Mouse (Mus musculus) myocyte (in vitro differentiated cells): ENCODE measurements around the gene Abca14. TPM values are rescaled to one million over a fixed set of nuclear protein-coding genes. Genes with fewer than 3 reads are reported as not detected.

Source experiments
- H3K27me3 ChIP-seq: one replicate; pipeline ENCODE4 v1.6.1; 2011; ENCODE audit not compliant: control insufficient read depth, insufficient read depth, insufficient read length
- H3K36me3 ChIP-seq: one replicate; pipeline ENCODE4 v1.6.1; 2011; ENCODE audit not compliant: control insufficient read depth, insufficient read depth
- H3K4me2 ChIP-seq: one replicate; pipeline ENCODE4 v1.6.1; 2011; ENCODE audit warnings: low read depth, control low read depth
- H3K4me3 ChIP-seq: one replicate; pipeline ENCODE4 v1.5.1; 2011; ENCODE audit warnings: mild to moderate bottlenecking, control low read depth, moderate library complexity
- H3K79me2 ChIP-seq: one replicate; pipeline ENCODE4 v1.6.1; 2011; ENCODE audit not compliant: control insufficient read depth, insufficient read depth
- H3ac ChIP-seq: one replicate; pipeline ENCODE4 v1.6.1; 2011; ENCODE audit not compliant: control insufficient read depth, insufficient read length
- CEBPB ChIP-seq: IDR thresholded peaks from 2 replicates; pipeline ENCODE4 v1.6.1; 2011; ENCODE audit warnings: mild to moderate bottlenecking, moderate library complexity; ENCODE audit not compliant: poor library complexity, insufficient read depth, severe bottlenecking
- E2F4 ChIP-seq: IDR thresholded peaks from one replicate; pipeline ENCODE4 v1.6.1; 2011; ENCODE audit warnings: mild to moderate bottlenecking, control low read depth, moderate library complexity; ENCODE audit not compliant: insufficient read depth
- MAX ChIP-seq: IDR thresholded peaks from one replicate; pipeline ENCODE4 v1.6.1; 2011; ENCODE audit warnings: low read depth, mild to moderate bottlenecking, control low read depth
- MYOD1 ChIP-seq, 3 experiments: IDR thresholded peaks; one replicate each; pipeline ENCODE4 v1.6.1; 2011; ENCODE audit warnings: control low read depth in 2 of 3, low read depth in 2 of 3, mild to moderate bottlenecking in 2 of 3, moderate library complexity in 1 of 3; ENCODE audit not compliant: insufficient read length in 2 of 3, control insufficient read depth in 1 of 3
- MYOG ChIP-seq, 3 experiments: IDR thresholded peaks; one replicate each; pipeline ENCODE4 v1.6.1; 2011; ENCODE audit warnings: control low read depth in 2 of 3, low read depth in 2 of 3, mild to moderate bottlenecking in 2 of 3; ENCODE audit not compliant: insufficient read length in 2 of 3, control insufficient read depth in 1 of 3, insufficient read depth in 1 of 3
- POLR2A ChIP-seq: IDR thresholded peaks from one replicate; pipeline ENCODE4 v1.6.1; 2011; ENCODE audit warnings: low read depth, mild to moderate bottlenecking, control low read depth, moderate library complexity; ENCODE audit not compliant: insufficient read length
- POLR2AphosphoS2 ChIP-seq: IDR thresholded peaks from one replicate; pipeline ENCODE4 v1.6.1; 2011; ENCODE audit warnings: low read depth, control low read depth; ENCODE audit not compliant: insufficient read length
- REST ChIP-seq: IDR thresholded peaks from one replicate; pipeline ENCODE4 v1.6.1; 2011; ENCODE audit warnings: mild to moderate bottlenecking, control low read depth, moderate library complexity; ENCODE audit not compliant: insufficient read depth, insufficient read length
- SRF ChIP-seq: IDR thresholded peaks from one replicate; pipeline ENCODE4 v1.6.1; 2011; ENCODE audit warnings: low read depth; ENCODE audit not compliant: control insufficient read depth, insufficient read length
- TCF12 ChIP-seq: IDR thresholded peaks from one replicate; pipeline ENCODE4 v1.6.1; 2011; ENCODE audit warnings: mild to moderate bottlenecking, control low read depth; ENCODE audit not compliant: poor library complexity, insufficient read depth, severe bottlenecking
- TCF3 ChIP-seq: IDR thresholded peaks from one replicate; pipeline ENCODE4 v1.6.1; 2011; ENCODE audit warnings: low read depth, control low read depth; ENCODE audit not compliant: insufficient read length
- USF1 ChIP-seq: IDR thresholded peaks from one replicate; pipeline ENCODE4 v1.6.1; 2011; ENCODE audit warnings: low read depth, mild to moderate bottlenecking, control low read depth, moderate library complexity
- polyA plus RNA-seq: library from polyadenylated mRNA; unstranded; fragments of >200 nt; fragmentation: generic; extraction: Trizol; gene quantifications from one replicate; pipeline ENCODE4 v1.2.1, GENCODE M21; 2012; ENCODE audit warnings: missing spikeins

Abca14 gene
- polyA plus RNA-seq, 1 experiment: not detected

DNA sequence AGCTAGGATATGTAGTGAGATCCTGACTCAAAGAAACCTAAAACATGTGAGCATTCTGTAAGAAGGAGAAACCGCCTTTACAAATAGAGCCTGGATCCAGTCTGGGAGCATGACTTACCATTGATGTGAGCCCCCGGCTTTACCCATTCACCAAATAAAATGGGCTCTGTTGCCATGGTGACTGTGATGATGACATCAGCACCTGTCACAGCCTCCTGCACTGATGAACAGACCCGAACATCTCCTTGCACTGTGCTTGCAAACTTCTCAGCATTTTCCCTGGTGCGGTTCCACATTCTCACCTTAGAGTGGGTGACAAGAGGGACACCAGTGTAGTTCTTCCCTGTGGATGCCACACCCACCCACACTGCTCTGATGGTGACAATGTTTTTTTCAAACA, 8.6 kb upstream of the Abca14 start:
- Histone ChIP-seq H3K27me3 (no peaks in the 10 kb centered on the region), H3ac (no peak overlapping the region), H3K79me2 (no peaks in the 10 kb centered on the region), H3K4me3 (no peak overlapping the region), H3K36me3 (no peaks in the 10 kb centered on the region), H3K4me2 (no peak overlapping the region)
- TF ChIP-seq MAX: no peak
- no peak for TF ChIP-seq E2F4
- no peak for TF ChIP-seq USF1
- no peak for TF ChIP-seq SRF
- no peak for TF ChIP-seq TCF3
- TF ChIP-seq MYOG (IDR thresholded peaks at IDR 0.05; ENCODE audit: control insufficient read depth in 1 of 3, insufficient read depth in 1 of 3, insufficient read length in 2 of 3, low read depth in 2 of 3): no peak
- TF ChIP-seq TCF12: no peak
- TF ChIP-seq CEBPB: no peak
- no peak for TF ChIP-seq MYOD1 (IDR thresholded peaks at IDR 0.05; ENCODE audit: control insufficient read depth in 1 of 3, insufficient read length in 2 of 3, low read depth in 2 of 3)
- TF ChIP-seq POLR2A: no peak
- TF ChIP-seq POLR2AphosphoS2: no peak

- no peak for TF ChIP-seq MYOG (IDR thresholded peaks at IDR 0.05; ENCODE audit: control insufficient read depth in 1 of 3, insufficient read depth in 1 of 3, insufficient read length in 2 of 3, low read depth in 2 of 3)
- no peak overlapping the region for H3ac ChIP-seq
- H3K4me2 ChIP-seq: peak overlapping the region; percentile 18
- H3K79me2 ChIP-seq: no peaks in the 10 kb centered on the region
- H3K27me3 ChIP-seq: no peaks in the 10 kb centered on the region
- no peaks in the 10 kb centered on the region for H3K36me3 ChIP-seq
- H3K4me3 ChIP-seq: peak overlapping the region; percentile 12
Observed at GRCm38 (mm10) chr7:120201231-120201744, 2.5 kb upstream of the Abca14 start.

DNA sequence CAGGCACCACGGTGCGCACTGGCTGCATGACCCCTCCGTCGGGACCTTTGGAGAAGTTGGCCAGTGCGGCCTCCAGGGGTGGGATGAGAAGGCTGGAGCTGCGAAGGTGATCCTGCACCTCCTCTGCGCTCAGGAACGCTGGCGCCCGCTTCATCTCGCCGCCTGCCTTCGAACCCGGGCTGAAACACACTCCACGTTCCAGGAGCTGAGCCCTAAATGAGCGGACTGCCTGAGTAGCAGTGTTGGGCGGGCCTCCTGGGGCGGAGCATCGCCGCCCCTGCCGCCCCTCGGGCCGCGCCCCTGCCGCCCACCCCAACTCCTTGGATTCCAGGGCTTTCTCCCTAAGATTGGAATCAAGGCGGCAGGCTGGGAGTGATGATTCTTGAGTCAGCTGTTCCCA, 2.0 kb upstream of the Abca14 start, which contains the start of gene Crym:
Gene Crym, minus strand, starts transcription at position 341 of the 400 bp plus-strand sequence.
- H3K4me3 ChIP-seq: peak within 1 kb of the TSS; percentile 12
- no peak within 1 kb of the TSS for H3ac ChIP-seq
- no peaks in the 10 kb centered on the region for H3K36me3 ChIP-seq

DNA sequence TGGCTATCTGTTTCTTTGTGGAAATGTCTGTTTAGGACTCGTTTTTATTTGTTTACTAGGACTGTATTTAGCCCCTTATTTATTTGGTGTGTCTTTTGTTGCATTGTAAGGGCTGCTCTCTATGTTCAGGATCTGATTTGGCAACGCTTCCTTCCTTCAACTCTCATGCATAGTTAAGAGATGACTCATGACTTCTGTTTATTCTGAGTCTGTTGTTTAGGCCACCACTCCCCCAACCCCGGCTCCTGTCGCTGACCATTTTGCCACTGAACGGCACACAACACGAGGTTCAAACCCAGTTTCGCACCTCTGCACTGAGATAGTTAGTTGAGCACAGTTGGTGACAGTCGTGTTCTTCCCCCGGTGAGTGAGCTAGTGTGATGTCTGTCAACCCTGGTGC, 2.2 kb downstream of the Abca14 start:
- no peaks in the 10 kb centered on the region for H3K27me3 ChIP-seq
- H3ac ChIP-seq: no peak overlapping the region
- H3K4me2 ChIP-seq: no peak overlapping the region
- TF ChIP-seq POLR2AphosphoS2 (no peak), SRF (no peak), REST (no peak), TCF3 (no peak)
- H3K4me3 ChIP-seq: no peak overlapping the region
- no peaks in the 10 kb centered on the region for H3K79me2 ChIP-seq
- no peaks in the 10 kb centered on the region for H3K36me3 ChIP-seq

More for the DNA sequence above, 2.0 kb upstream of the Abca14 start, which contains the start of gene Crym:
- H3K4me2 ChIP-seq: peak within 1 kb of the TSS; percentile 18
- no peaks in the 10 kb centered on the region for H3K79me2 ChIP-seq
- no peaks in the 10 kb centered on the region for H3K27me3 ChIP-seq
- TF ChIP-seq POLR2A (peak; percentile 32), USF1 (no peak), MYOG (IDR thresholded peaks at IDR 0.05; ENCODE audit: control insufficient read depth in 1 of 3, insufficient read depth in 1 of 3, insufficient read length in 2 of 3, low read depth in 2 of 3) (no peak), REST (no peak), TCF3 (no peak)

GRCm38 (mm10) chr7:120228541-120228940, 24.8 kb downstream of the Abca14 start:
- Histone ChIP-seq H3K27me3 (no peaks in the 10 kb centered on the region), H3K79me2 (no peaks in the 10 kb centered on the region), H3K36me3 (no peaks in the 10 kb centered on the region), H3K4me3 (no peak overlapping the region), H3K4me2 (no peak overlapping the region), H3ac (no peak overlapping the region)
- no peak for TF ChIP-seq POLR2AphosphoS2
- no peak for TF ChIP-seq SRF
- TF ChIP-seq MAX: no peak
- no peak for TF ChIP-seq CEBPB
- no peak for TF ChIP-seq TCF12
- TF ChIP-seq USF1: no peak
- no peak for TF ChIP-seq E2F4
- no peak for TF ChIP-seq MYOD1 (IDR thresholded peaks at IDR 0.05; ENCODE audit: control insufficient read depth in 1 of 3, insufficient read length in 2 of 3, low read depth in 2 of 3)
- no peak for TF ChIP-seq POLR2A
- no peak for TF ChIP-seq REST
- TF ChIP-seq MYOG (IDR thresholded peaks at IDR 0.05; ENCODE audit: control insufficient read depth in 1 of 3, insufficient read depth in 1 of 3, insufficient read length in 2 of 3, low read depth in 2 of 3): no peak
- no peak for TF ChIP-seq TCF3
